Mouse (Mus musculus) cortical plate, adult 2 months (tissue): ENCODE data around the gene Lrrc71. TPM values are rescaled to one million over a fixed set of nuclear protein-coding genes. Genes with fewer than 3 reads are reported as not detected.

Source experiments
- H3K27ac ChIP-seq: fragments of 200-500 bp; 2 replicates; pipeline ENCODE4 v1.5.1; 2012; ENCODE audit warnings: low read length, control low read depth, inconsistent platforms; ENCODE audit not compliant: insufficient read depth
- H3K4me1 ChIP-seq: fragments of 200-500 bp; 2 replicates; pipeline ENCODE4 v1.6.1; 2011; ENCODE audit warnings: low read length; ENCODE audit not compliant: control insufficient read depth, insufficient read depth
- H3K4me3 ChIP-seq: fragments of 200-500 bp; 2 replicates; pipeline ENCODE4 v1.5.1; 2011; ENCODE audit warnings: mild to moderate bottlenecking, low read length, control low read depth; ENCODE audit not compliant: insufficient read depth
- CTCF ChIP-seq: fragments of 200-500 bp; IDR thresholded peaks from 2 replicates; pipeline ENCODE4 v1.5.1; 2011; ENCODE audit warnings: mild to moderate bottlenecking, control low read depth, low read length; ENCODE audit not compliant: insufficient read depth; ENCODE audit errors: extremely low read depth
- POLR2A ChIP-seq: fragments of 200-500 bp; IDR thresholded peaks from 2 replicates; pipeline ENCODE4 v1.6.1; 2011; ENCODE audit warnings: mild to moderate bottlenecking, low read length, control low read depth; ENCODE audit not compliant: insufficient read depth; ENCODE audit errors: extremely low read depth
- polyA plus RNA-seq: library from polyadenylated mRNA; depleted of rRNA; stranded (reverse); fragments of >200 nt; gene quantifications from 2 replicates; pipeline ENCODE4 v1.2.3, GENCODE M21; 2012; rRNA removed

The Lrrc71 gene
- polyA plus RNA-seq, 1 experiment = 0.81 TPM

DNA sequence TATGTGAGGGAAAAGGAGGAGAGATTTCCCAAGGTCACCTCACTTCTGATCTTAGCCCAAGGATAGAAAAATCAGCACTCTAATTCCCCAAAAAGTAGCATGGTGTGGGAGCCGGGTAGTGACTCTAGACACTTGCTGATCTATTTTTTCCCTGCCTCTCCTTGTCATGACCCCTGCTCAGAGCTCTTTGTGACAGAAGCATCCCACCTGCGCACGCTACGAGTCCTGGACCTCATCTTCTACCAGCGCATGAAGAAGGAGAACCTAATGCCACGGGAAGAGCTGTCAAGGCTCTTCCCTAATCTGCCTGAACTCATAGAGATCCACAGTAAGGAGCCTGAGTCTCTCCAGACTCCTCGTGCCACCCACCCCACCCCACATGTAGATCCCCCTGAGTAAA lies 22.2 kb downstream of the Lrrc71 start:
- Histone ChIP-seq H3K27ac (no peak overlapping the region), H3K4me3 (no peak overlapping the region), H3K4me1 (no peaks in the 10 kb centered on the region)
- TF ChIP-seq POLR2A = no peak
- no peak for TF ChIP-seq CTCF

DNA sequence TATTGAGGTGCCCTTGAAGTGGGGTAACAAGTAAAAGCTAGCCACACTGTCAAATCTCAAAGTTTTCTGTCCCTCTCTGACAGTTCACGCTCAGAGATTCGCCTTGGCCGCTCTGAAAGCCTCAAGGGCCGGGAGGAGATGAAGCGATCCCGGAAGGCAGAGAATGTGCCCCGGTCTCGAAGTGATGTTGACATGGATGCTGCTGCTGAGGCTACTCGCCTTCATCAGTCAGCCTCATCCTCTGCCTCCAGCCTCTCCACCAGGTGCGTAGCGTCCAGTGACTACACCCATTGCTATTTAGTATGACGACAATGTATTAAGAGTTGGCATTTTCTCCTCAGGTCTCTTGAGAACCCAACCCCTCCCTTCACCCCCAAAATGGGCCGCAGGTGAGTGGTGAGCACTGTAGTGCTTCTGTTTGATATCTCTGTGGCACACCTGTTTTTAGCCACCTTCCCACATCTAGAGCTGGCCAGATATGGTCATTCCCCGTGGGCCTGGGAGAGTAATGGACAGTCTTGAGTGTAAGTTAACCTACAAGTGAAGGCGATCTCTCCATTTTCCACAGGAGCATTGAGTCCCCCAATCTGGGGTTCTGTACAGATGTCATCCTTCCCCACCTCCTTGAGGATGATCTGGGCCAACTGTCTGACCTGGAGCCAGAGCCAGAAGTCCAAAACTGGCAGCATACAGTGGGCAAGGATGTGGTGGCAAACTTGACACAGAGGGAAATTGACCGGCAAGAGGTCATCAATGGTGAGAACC lies 22.8 kb downstream of the Lrrc71 start:
- TF ChIP-seq POLR2A = no peak
- TF ChIP-seq CTCF = no peak
- H3K27ac ChIP-seq = no peak overlapping the region
- H3K4me3 ChIP-seq = no peak overlapping the region
- no peaks in the 10 kb centered on the region for H3K4me1 ChIP-seq

DNA sequence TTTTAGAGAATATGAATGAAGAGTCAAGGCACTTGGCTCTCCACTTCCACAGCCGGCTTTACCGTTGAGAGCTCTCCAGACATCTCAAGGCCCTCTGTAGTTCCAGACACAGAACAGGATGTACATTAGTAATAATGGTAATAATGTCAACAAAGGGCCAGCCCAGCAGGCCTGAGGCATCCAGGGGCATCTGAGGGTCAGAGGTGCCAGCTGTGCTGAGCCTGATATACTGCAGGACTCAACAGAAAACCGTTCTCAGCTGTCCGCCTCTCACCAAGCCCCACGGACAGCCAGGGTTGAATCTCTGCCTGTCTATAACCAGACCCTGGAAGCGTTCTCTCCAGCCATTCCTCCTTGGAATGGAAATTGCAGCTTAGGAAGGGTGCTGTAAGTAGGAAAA lies 23.9 kb downstream of the Lrrc71 start:
- H3K4me1 ChIP-seq = no peaks in the 10 kb centered on the region
- H3K4me3 ChIP-seq = no peak overlapping the region
- H3K27ac ChIP-seq = no peak overlapping the region
- TF ChIP-seq POLR2A (no peak), CTCF (no peak)

DNA sequence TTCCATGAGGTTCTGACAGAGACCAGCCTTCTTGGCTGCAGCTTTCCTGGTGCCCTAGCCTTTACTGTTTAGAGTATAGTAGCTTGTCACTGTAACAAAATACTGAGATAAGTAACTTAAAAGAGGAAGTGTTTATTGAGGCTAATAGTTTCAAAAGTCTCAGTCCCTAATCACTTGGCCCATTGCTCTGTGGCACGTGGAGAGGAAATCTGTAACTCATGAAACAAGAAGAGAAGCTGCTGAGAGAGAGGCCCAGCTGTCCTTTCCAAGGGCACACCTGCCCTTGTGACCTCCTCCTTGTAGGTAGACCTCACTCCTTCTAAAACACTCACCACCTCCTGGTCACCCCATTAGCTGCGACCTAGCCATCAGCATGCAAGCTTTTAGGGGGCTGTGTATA lies 29.9 kb downstream of the Lrrc71 start:
- TF ChIP-seq POLR2A = no peak
- TF ChIP-seq CTCF = no peak
- Histone ChIP-seq H3K4me3 (no peak overlapping the region), H3K27ac (no peak overlapping the region), H3K4me1 (no peaks in the 10 kb centered on the region)

Other genes starting within 250 kb of the Lrrc71 start
- gene Etv3, start 223.2 kb downstream of the Lrrc71 start, polyA plus RNA-seq = 13.8 and 14.0 TPM in 2 replicates
- gene Arhgef11, start 131.1 kb downstream of the Lrrc71 start, polyA plus RNA-seq = 36.0 and 38.0 TPM in 2 replicates
- 0.40 TPM in 1 of 2 replicates, not detected in the other for gene Ntrk1, start 46.5 kb upstream of the Lrrc71 start, polyA plus RNA-seq
- 0.25 and 0.27 TPM in 2 replicates for gene Insrr, start 48.3 kb upstream of the Lrrc71 start, polyA plus RNA-seq
- gene Pear1, start 75.7 kb upstream of the Lrrc71 start, polyA plus RNA-seq = 9.6 and 9.9 TPM in 2 replicates
- 0.04 TPM in 1 of 2 replicates, not detected in the other for gene Sh2d2a, start 98.1 kb upstream of the Lrrc71 start, polyA plus RNA-seq
- gene Prcc, start 137.0 kb upstream of the Lrrc71 start, polyA plus RNA-seq = 36.6 and 37.2 TPM in 2 replicates
- 169 and 175 TPM in 2 replicates for gene Hdgf, start 157.7 kb upstream of the Lrrc71 start, polyA plus RNA-seq
- gene Mrpl24, start 170.9 kb upstream of the Lrrc71 start, polyA plus RNA-seq = 69.2 and 72.4 TPM in 2 replicates
- 11.3 and 12.0 TPM in 2 replicates for gene Isg20l2, start 181.7 kb upstream of the Lrrc71 start, polyA plus RNA-seq
- gene Rrnad1, start 182.1 kb upstream of the Lrrc71 start, polyA plus RNA-seq = 45.0 and 48.7 TPM in 2 replicates
- gene Crabp2, start 200.0 kb upstream of the Lrrc71 start, polyA plus RNA-seq = 5.2 and 6.2 TPM in 2 replicates
- gene Nes, start 222.5 kb upstream of the Lrrc71 start, polyA plus RNA-seq = 3.1 and 3.6 TPM in 2 replicates